Mouse (Mus musculus): ENCODE measurements around the gene Ifna5. TPM values are rescaled to one million over a fixed set of nuclear protein-coding genes. Genes with fewer than 3 reads are reported as not detected.

Gene Ifna5
- polyA plus RNA-seq, 1 experiment from 2014 or later, result not detected

Other genes with a start within 250 kb of the Ifna5 start
- gene Ifna9, start 243.1 kb upstream of the Ifna5 start, polyA plus RNA-seq (2016; fragmentation: Nextera tagmentation; extraction: Ambion mirVana), result not detected in 2 replicates
- gene Ifna12, start 232.1 kb upstream of the Ifna5 start, polyA plus RNA-seq (2016; fragmentation: Nextera tagmentation; extraction: Ambion mirVana), result not detected in 2 replicates
- not detected in 2 replicates for gene C87499, start 201.1 kb upstream of the Ifna5 start, polyA plus RNA-seq (2016; fragmentation: Nextera tagmentation; extraction: Ambion mirVana)
- gene Ifna13, start 191.1 kb upstream of the Ifna5 start, polyA plus RNA-seq (2016; fragmentation: Nextera tagmentation; extraction: Ambion mirVana), result not detected in 2 replicates
- not detected in 2 replicates for gene Ifna16, start 158.6 kb upstream of the Ifna5 start, polyA plus RNA-seq (2016; fragmentation: Nextera tagmentation; extraction: Ambion mirVana)
- gene Ifna2, start 151.6 kb upstream of the Ifna5 start, polyA plus RNA-seq (2016; fragmentation: Nextera tagmentation; extraction: Ambion mirVana), result not detected in 2 replicates
- not detected in 2 replicates for gene Ifnab, start 144.2 kb upstream of the Ifna5 start, polyA plus RNA-seq (2016; fragmentation: Nextera tagmentation; extraction: Ambion mirVana)
- 1.4 and 2.8 TPM in 2 replicates for gene Gm26566, start 113.7 kb upstream of the Ifna5 start, polyA plus RNA-seq (2016; fragmentation: Nextera tagmentation; extraction: Ambion mirVana)
- 130 and 140 TPM in 2 replicates for gene Klhl9, start 113.1 kb upstream of the Ifna5 start, polyA plus RNA-seq (2016; fragmentation: Nextera tagmentation; extraction: Ambion mirVana)
- gene Gm13271, start 80.7 kb upstream of the Ifna5 start, polyA plus RNA-seq (2016; fragmentation: Nextera tagmentation; extraction: Ambion mirVana), result not detected in 2 replicates
- gene Gm13283, start 75.4 kb upstream of the Ifna5 start, polyA plus RNA-seq (2016; fragmentation: Nextera tagmentation; extraction: Ambion mirVana), result 0.41 and 0.81 TPM in 2 replicates
- 0.66 and 0.87 TPM in 2 replicates for gene Gm13290, start 61.7 kb upstream of the Ifna5 start, polyA plus RNA-seq (2016; fragmentation: Nextera tagmentation; extraction: Ambion mirVana)
- not detected in 2 replicates for gene Gm13289, start 58.6 kb upstream of the Ifna5 start, polyA plus RNA-seq (2016; fragmentation: Nextera tagmentation; extraction: Ambion mirVana)
- gene Gm13272, start 55.7 kb upstream of the Ifna5 start, polyA plus RNA-seq (2016; fragmentation: Nextera tagmentation; extraction: Ambion mirVana), result 0.40 TPM in 1 of 2 replicates, not detected in the other
- gene Ifnz, start 53.4 kb upstream of the Ifna5 start, polyA plus RNA-seq (2016; fragmentation: Nextera tagmentation; extraction: Ambion mirVana), result 0.30 and 0.32 TPM in 2 replicates
- not detected in 2 replicates for gene Gm13276, start 49.8 kb upstream of the Ifna5 start, polyA plus RNA-seq (2016; fragmentation: Nextera tagmentation; extraction: Ambion mirVana)
- not detected in 2 replicates for gene Gm13277, start 46.9 kb upstream of the Ifna5 start, polyA plus RNA-seq (2016; fragmentation: Nextera tagmentation; extraction: Ambion mirVana)
- not detected in 2 replicates for gene Gm13278, start 44.0 kb upstream of the Ifna5 start, polyA plus RNA-seq (2016; fragmentation: Nextera tagmentation; extraction: Ambion mirVana)
- not detected in 2 replicates for gene Gm13275, start 41.0 kb upstream of the Ifna5 start, polyA plus RNA-seq (2016; fragmentation: Nextera tagmentation; extraction: Ambion mirVana)
- not detected in 2 replicates for gene Gm13279, start 38.1 kb upstream of the Ifna5 start, polyA plus RNA-seq (2016; fragmentation: Nextera tagmentation; extraction: Ambion mirVana)
- gene Gm13285, start 35.9 kb upstream of the Ifna5 start, polyA plus RNA-seq (2016; fragmentation: Nextera tagmentation; extraction: Ambion mirVana), result 0.18 and 0.88 TPM in 2 replicates
- not detected in 2 replicates for gene Gm13287, start 32.3 kb upstream of the Ifna5 start, polyA plus RNA-seq (2016; fragmentation: Nextera tagmentation; extraction: Ambion mirVana)
- gene Gm13288, start 30.0 kb upstream of the Ifna5 start, polyA plus RNA-seq (2016; fragmentation: Nextera tagmentation; extraction: Ambion mirVana), result 0.08 and 0.22 TPM in 2 replicates
- not detected in 2 replicates for gene Ifna7, start 19.3 kb upstream of the Ifna5 start, polyA plus RNA-seq (2016; fragmentation: Nextera tagmentation; extraction: Ambion mirVana)
- not detected in 2 replicates for gene Ifna11, start 15.6 kb upstream of the Ifna5 start, polyA plus RNA-seq (2016; fragmentation: Nextera tagmentation; extraction: Ambion mirVana)
- not detected in 2 replicates for gene Ifna6, start 8.1 kb upstream of the Ifna5 start, polyA plus RNA-seq (2016; fragmentation: Nextera tagmentation; extraction: Ambion mirVana)
- gene Ifna4, start 6.3 kb downstream of the Ifna5 start, polyA plus RNA-seq (2016; fragmentation: Nextera tagmentation; extraction: Ambion mirVana), result not detected in 2 replicates
- not detected in 2 replicates for gene Ifna1, start 14.6 kb downstream of the Ifna5 start, polyA plus RNA-seq (2016; fragmentation: Nextera tagmentation; extraction: Ambion mirVana)
- gene Ifne, start 44.7 kb downstream of the Ifna5 start, polyA plus RNA-seq (2016; fragmentation: Nextera tagmentation; extraction: Ambion mirVana), result not detected in 2 replicates